Mouse (Mus musculus) MEL (cell line): ENCODE measurements around the gene Lhx2. TPM values are rescaled to one million over a fixed set of nuclear protein-coding genes. Genes with fewer than 3 reads are reported as not detected.

Experiments used
- DNase-seq: peaks from one replicate; pipeline ENCODE4 v3.0.0; 2011; ENCODE audit warnings: low read depth, low spot score
- H3K27ac ChIP-seq: 2 replicates; pipeline ENCODE4 v1.5.1; 2012; ENCODE audit warnings: low read depth, mild to moderate bottlenecking, control low read depth, low read length, moderate library complexity; ENCODE audit not compliant: control insufficient read depth
- H3K27me3 ChIP-seq, 2 experiments: fragments of 150-350 bp in 1 of 2; sonication (generic) in 1 of 2; 2 replicates each; pipeline ENCODE4 v1.6.1; 2012; ENCODE audit warnings: low read length in 2 of 2, mild to moderate bottlenecking in 2 of 2, improper control_type of control experiment in 1 of 2, moderate library complexity in 1 of 2; ENCODE audit not compliant: insufficient read depth in 2 of 2, control insufficient read depth in 1 of 2
- H3K36me3 ChIP-seq, 2 experiments: 2 replicates each; pipeline ENCODE4 v1.6.1; 2012 to 2014; ENCODE audit warnings: low read length in 2 of 2, improper control_type of control experiment in 1 of 2, inconsistent platforms in 1 of 2, mild to moderate bottlenecking in 1 of 2; ENCODE audit not compliant: insufficient read depth in 2 of 2, control insufficient read depth in 1 of 2
- H3K4me1 ChIP-seq, 2 experiments: fragments of 150-350 bp in 1 of 2; sonication (generic) in 1 of 2; 2 replicates each; pipeline ENCODE4 v1.6.1; 2012; ENCODE audit warnings: low read length in 2 of 2, improper control_type of control experiment in 1 of 2, mild to moderate bottlenecking in 1 of 2; ENCODE audit not compliant: insufficient read depth in 2 of 2, control insufficient read depth in 1 of 2
- H3K4me3 ChIP-seq, 2 experiments: fragments of 150-350 bp in 1 of 2; sonication (generic) in 1 of 2; 2 replicates each; pipeline ENCODE4 v1.5.1; 2012; ENCODE audit warnings: low read depth in 2 of 2, low read length in 2 of 2, mild to moderate bottlenecking in 2 of 2, moderate library complexity in 2 of 2, control low read depth in 1 of 2, improper control_type of control experiment in 1 of 2; ENCODE audit not compliant: control insufficient read depth in 1 of 2, insufficient read depth in 1 of 2
- H3K79me2 ChIP-seq: 2 replicates; pipeline ENCODE4 v1.6.1; 2012; ENCODE audit warnings: mild to moderate bottlenecking, low read length, moderate library complexity; ENCODE audit not compliant: control insufficient read depth, poor library complexity, insufficient read depth
- H3K9ac ChIP-seq: 2 replicates; pipeline ENCODE4 v1.6.1; 2012; ENCODE audit warnings: low read depth, mild to moderate bottlenecking, control low read depth, low read length, moderate library complexity; ENCODE audit not compliant: control insufficient read depth, poor library complexity, severe bottlenecking
- H3K9me3 ChIP-seq: fragments of 150-350 bp; sonication (generic); replicated peaks from 2 replicates; pipeline ENCODE4 v1.6.1; 2012; ENCODE audit warnings: mild to moderate bottlenecking, low read length, improper control_type of control experiment, moderate library complexity; ENCODE audit not compliant: insufficient read depth
- BHLHE40 ChIP-seq: IDR thresholded peaks from 2 replicates; pipeline ENCODE4 v1.6.1; 2012; ENCODE audit warnings: low read depth, mild to moderate bottlenecking, inconsistent platforms, low read length, improper control_type of control experiment, borderline replicate concordance
- CHD2 ChIP-seq: IDR thresholded peaks from 2 replicates; pipeline ENCODE4 v1.6.1; 2011; ENCODE audit warnings: low read length, improper control_type of control experiment
- CTCF ChIP-seq, 3 experiments: IDR thresholded peaks in 2 of 3; conservative IDR thresholded peaks in 1 of 3; 2 replicates each; pipeline ENCODE4 v1.5.1; 2011 to 2012; ENCODE audit warnings: low read length in 3 of 3, low read depth in 2 of 3, mild to moderate bottlenecking in 2 of 3, improper control_type of control experiment in 1 of 3, inconsistent platforms in 1 of 3, mixed read lengths in 1 of 3, moderate library complexity in 1 of 3; ENCODE audit not compliant: control insufficient read depth in 1 of 3, insufficient read depth in 1 of 3, poor library complexity in 1 of 3, severe bottlenecking in 1 of 3
- E2F4 ChIP-seq: IDR thresholded peaks from 2 replicates; pipeline ENCODE4 v1.6.1; 2011; ENCODE audit warnings: low read depth, low read length, improper control_type of control experiment, borderline replicate concordance
- ELF1 ChIP-seq: IDR thresholded peaks from 2 replicates; pipeline ENCODE4 v1.6.1; 2014; ENCODE audit warnings: low read depth, mild to moderate bottlenecking, inconsistent platforms, low read length, improper control_type of control experiment, moderate library complexity
- GABPA ChIP-seq: IDR thresholded peaks from 2 replicates; pipeline ENCODE4 v1.6.1; 2012; ENCODE audit warnings: low read depth, mild to moderate bottlenecking, inconsistent platforms, low read length, improper control_type of control experiment, moderate library complexity
- JUND ChIP-seq: IDR thresholded peaks from 2 replicates; pipeline ENCODE4 v1.6.1; 2011; ENCODE audit warnings: low read depth, mild to moderate bottlenecking, improper control_type of control experiment, low read length
- KAT2A ChIP-seq: conservative IDR thresholded peaks from 2 replicates; pipeline ENCODE4 v1.6.1; 2012; ENCODE audit warnings: low read depth, low read length, improper control_type of control experiment, inconsistent platforms
- MAFK ChIP-seq: IDR thresholded peaks from 2 replicates; pipeline ENCODE4 v1.6.1; 2011; ENCODE audit warnings: low read depth, mild to moderate bottlenecking, low read length, improper control_type of control experiment, borderline replicate concordance
- MAX ChIP-seq: IDR thresholded peaks from 2 replicates; pipeline ENCODE4 v1.6.1; 2011; ENCODE audit warnings: low read length, improper control_type of control experiment
- MAZ ChIP-seq: IDR thresholded peaks from 2 replicates; pipeline ENCODE4 v1.6.1; 2012; ENCODE audit warnings: low read depth, mild to moderate bottlenecking, inconsistent platforms, low read length, improper control_type of control experiment
- MXI1 ChIP-seq: IDR thresholded peaks from 2 replicates; pipeline ENCODE4 v1.6.1; 2011; ENCODE audit warnings: mild to moderate bottlenecking, low read depth, low read length, improper control_type of control experiment
- POLR2AphosphoS5 ChIP-seq: IDR thresholded peaks from 2 replicates; pipeline ENCODE4 v1.6.1; 2012; ENCODE audit warnings: low read depth, borderline replicate concordance, mild to moderate bottlenecking, inconsistent platforms, low read length, moderate library complexity, mixed read lengths
- RCOR1 ChIP-seq: IDR thresholded peaks from 2 replicates; pipeline ENCODE4 v1.6.1; 2012; ENCODE audit warnings: low read depth, mild to moderate bottlenecking, inconsistent platforms, low read length, improper control_type of control experiment
- SIN3A ChIP-seq: IDR thresholded peaks from 2 replicates; pipeline ENCODE4 v1.6.1; 2012; ENCODE audit warnings: low read length, improper control_type of control experiment, inconsistent platforms
- TAL1 ChIP-seq: IDR thresholded peaks from 2 replicates; pipeline ENCODE4 v1.6.1; 2012; ENCODE audit warnings: mild to moderate bottlenecking, inconsistent platforms, low read length, moderate library complexity, mixed read lengths
- TCF12 ChIP-seq: IDR thresholded peaks from 2 replicates; pipeline ENCODE4 v1.6.1; 2014; ENCODE audit warnings: low read depth, mild to moderate bottlenecking, inconsistent platforms, low read length, improper control_type of control experiment, moderate library complexity
- USF1 ChIP-seq: IDR thresholded peaks from 2 replicates; pipeline ENCODE4 v1.6.1; 2014; ENCODE audit warnings: low read depth, mild to moderate bottlenecking, inconsistent platforms, low read length, improper control_type of control experiment, moderate library complexity
- USF2 ChIP-seq, 2 experiments: IDR thresholded peaks; 2 replicates each; pipeline ENCODE4 v1.6.1; 2011 to 2012; ENCODE audit warnings: improper control_type of control experiment in 2 of 2, low read length in 2 of 2, borderline replicate concordance in 1 of 2, inconsistent platforms in 1 of 2, low read depth in 1 of 2, mild to moderate bottlenecking in 1 of 2; ENCODE audit not compliant: insufficient read depth in 1 of 2
- polyA plus RNA-seq, 2 experiments: library from polyadenylated mRNA; stranded (reverse) in 1 of 2; unstranded in 1 of 2; fragments of >175 nt in 1 of 2; fragments of >200 nt in 1 of 2; gene quantifications; 2 replicates each; pipeline versions ENCODE4 v1.2.1 to v1.2.4; 2012; ENCODE audit warnings: low replicate concordance in 2 of 2, low read depth in 1 of 2; ENCODE audit not compliant: insufficient read length in 2 of 2, insufficient read depth in 1 of 2, missing spikeins in 1 of 2
- total RNA-seq: library from RNA; depleted of rRNA; stranded (reverse); fragments of 300-350 nt; gene quantifications from 2 replicates; pipeline ENCODE4 v1.2.3, GENCODE M21; 2012

Gene Lhx2
- total and polyA plus RNA-seq, 3 experiments: 0.12 TPM; not detected in 2

GRCm38 (mm10) chr2:38339910-38340625, 987 bp downstream of the Lhx2 start:
- Histone ChIP-seq H3K27me3 (peaks cover 2 to 6% of the 10 kb centered on the region in 2 experiments), H3K9ac (no peak overlapping the region), H3K79me2 (no peaks in the 10 kb centered on the region), H3K36me3 (no peaks in the 10 kb centered on the region), H3K9me3 (no peaks in the 10 kb centered on the region), H3K4me1 (no peaks in the 10 kb centered on the region), H3K27ac (no peak overlapping the region), H3K4me3 (no peak overlapping the region)
- TF ChIP-seq RCOR1: no peak
- TF ChIP-seq E2F4: no peak
- TF ChIP-seq GABPA: no peak
- TF ChIP-seq JUND: no peak
- TF ChIP-seq MAFK: no peak
- TF ChIP-seq ELF1: no peak
- no peak for TF ChIP-seq POLR2AphosphoS5
- no peak for TF ChIP-seq MXI1
- TF ChIP-seq TAL1: no peak
- TF ChIP-seq USF2 (IDR thresholded peaks at IDR 0.05; ENCODE audit: borderline replicate concordance in 1 of 2, insufficient read depth in 1 of 2, low read depth in 1 of 2, low read length in 2 of 2): no peak
- no peak for TF ChIP-seq USF1
- no peak for TF ChIP-seq MAZ
- TF ChIP-seq SIN3A: no peak
- no peak for DNase-seq

- Histone ChIP-seq H3K9ac (no peak overlapping the region), H3K4me3 (no peak overlapping the region), H3K27ac (no peak overlapping the region), H3K4me1 (no peaks in the 10 kb centered on the region), H3K79me2 (no peaks in the 10 kb centered on the region), H3K9me3 (no peaks in the 10 kb centered on the region), H3K27me3 (peaks cover 2 to 6% of the 10 kb centered on the region in 2 experiments), H3K36me3 (no peaks in the 10 kb centered on the region)
- no peak for TF ChIP-seq TCF12
- no peak for TF ChIP-seq CTCF (IDR thresholded peaks at IDR 0.05 in 2 of 3, conservative IDR thresholded peaks at IDR 0.05 in 1 of 3; ENCODE audit: control insufficient read depth in 1 of 3, insufficient read depth in 1 of 3, low read depth in 2 of 3, low read length in 3 of 3, poor library complexity in 1 of 3, severe bottlenecking in 1 of 3)
- no peak for TF ChIP-seq CHD2
- no peak for TF ChIP-seq USF2 (IDR thresholded peaks at IDR 0.05; ENCODE audit: borderline replicate concordance in 1 of 2, insufficient read depth in 1 of 2, low read depth in 1 of 2, low read length in 2 of 2)
- TF ChIP-seq MXI1: no peak
- no peak for TF ChIP-seq MAX
- no peak for TF ChIP-seq USF1
- no peak for TF ChIP-seq KAT2A
- no peak for TF ChIP-seq BHLHE40
- DNase-seq: no peak
These were observed 1.6 kb downstream of the Lhx2 start for GRCm38 (mm10) chr2:38340626-38341200.
